Comparison of ENCODE assay signal across 16 mouse cellular contexts in the genomic region with DNA sequence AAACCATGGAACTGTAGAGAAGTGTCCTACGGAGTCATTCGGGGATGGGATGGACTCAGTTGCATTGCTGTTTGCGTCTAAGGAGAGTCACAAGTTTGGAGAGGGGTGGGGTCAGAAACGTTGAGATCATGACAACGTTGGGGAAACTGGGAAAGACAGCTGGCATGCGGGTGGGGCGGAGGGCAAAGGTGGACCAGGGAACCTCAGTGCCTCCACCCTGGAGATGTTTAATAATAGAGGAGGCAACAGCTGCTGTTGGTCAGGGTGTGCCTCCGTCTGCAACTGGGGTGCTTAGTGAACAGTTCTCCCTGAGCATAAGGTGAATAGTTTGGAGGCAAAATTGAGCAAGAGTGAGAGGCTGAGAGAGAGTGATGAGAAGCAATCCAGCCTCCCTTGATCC.
"Had no signal": no experiment of that assay in that cellular context is flagged by ENCODE, and none has a peak within 500 bp of the region (broad histone marks: within the 10 kb centered on the region; RNA-seq: fewer than 3 reads in every experiment).

No protein-coding gene starts in this region.

- H3K4me2 ChIP-seq: neural tube, embryonic 13.5 days; neural tube, embryonic 15.5 days; stomach, embryonic 15.5 days had no signal

- H3K27me3 ChIP-seq: neural tube, embryonic 13.5 days; neural tube, embryonic 15.5 days; stomach, embryonic 15.5 days had no signal

- H3K36me3 ChIP-seq: neural tube, embryonic 13.5 days; neural tube, embryonic 15.5 days; stomach, embryonic 15.5 days had no signal

- DNase-seq: retina, postnatal 1 day; right cerebral cortex, adult 18-20 months; right cerebral cortex, postnatal 14 days; right cerebral cortex, postnatal 25 days; right cerebral cortex, postnatal 4 days; spleen, adult 18-20 months; thymus, adult 18-20 months; thymus, adult 2 months; thymus, postnatal 14 days; thymus, postnatal 25 days; thymus, postnatal 36 days; thymus, postnatal 4 days had no signal

- H3K4me3 ChIP-seq: neural tube, embryonic 13.5 days; neural tube, embryonic 15.5 days; stomach, embryonic 15.5 days had no signal

- H3K27ac ChIP-seq: neural tube, embryonic 13.5 days; neural tube, embryonic 15.5 days; stomach, embryonic 15.5 days; stomach, postnatal 0 days had no signal

- H3K9ac ChIP-seq: neural tube, embryonic 13.5 days; neural tube, embryonic 15.5 days; stomach, embryonic 15.5 days had no signal

- H3K4me1 ChIP-seq: stomach, embryonic 15.5 days had no signal

- H3K9me3 ChIP-seq: neural tube, embryonic 13.5 days; neural tube, embryonic 15.5 days; stomach, embryonic 15.5 days had no signal
